Mouse (Mus musculus): ENCODE data around the gene Alkbh5.
"Not testable (repeated sequence)": the region's sequence is repeated elsewhere in the genome, so short reads cannot be mapped to it uniquely, and the experiment has no call there.

Alkbh5 gene

GRCm38 (mm10) chr11:60543211-60543610 lies 7.0 kb downstream of the Alkbh5 start:
- not testable (repeated sequence) for DNase-seq (ENCODE audit: low spot score in 2 of 2)

- DNase-seq (ENCODE audit: low spot score in 2 of 2) = no peak
Measured at GRCm38 (mm10) chr11:60545433-60545832, 9.3 kb downstream of the Alkbh5 start.

GRCm38 (mm10) chr11:60548112-60548511 lies 11.9 kb downstream of the Alkbh5 start:
- DNase-seq (ENCODE audit: low spot score in 2 of 2) = no peak

GRCm38 (mm10) chr11:60553091-60553490 lies 16.9 kb downstream of the Alkbh5 start:
- DNase-seq (ENCODE audit: low spot score in 2 of 2) = no peak

- no peak for DNase-seq (ENCODE audit: low spot score in 2 of 2)
Measured at GRCm38 (mm10) chr11:60557675-60558074, 21.5 kb downstream of the Alkbh5 start.

- DNase-seq (ENCODE audit: low spot score in 2 of 2) = peak; percentile 59 to 75
Measured at GRCm38 (mm10) chr11:60559342-60559741, 23.2 kb downstream of the Alkbh5 start.

- DNase-seq (ENCODE audit: low spot score in 2 of 2) = not testable (repeated sequence)
Measured at GRCm38 (mm10) chr11:60574006-60574405, 37.8 kb downstream of the Alkbh5 start.

Data from cerebellum, postnatal 4 days (tissue).